26 mouse cellular contexts compared by ENCODE assay signal in genomic region chr14:60657891-60658290, GRCm38 (mm10). TPM values are rescaled to one million over a fixed set of nuclear protein-coding genes. Genes with fewer than 3 reads are reported as not detected.
DNase-seq lines count a peak whose midpoint lies in the region; ATAC-seq lines count a peak whose summit lies in the region.
"Had no signal": no experiment of that assay in that cellular context is flagged by ENCODE, and none has a peak within 500 bp of the region (broad histone marks: within the 10 kb centered on the region; RNA-seq: fewer than 3 reads in every experiment).

No protein-coding gene starts in this region.

- intact Hi-C loops in left cerebral cortex, postnatal 4 days (cut with DNase I) = no loop called here

- ATAC-seq in liver, embryonic 11.5 days (replicated peaks; ENCODE audit: low FRiP score) = no peak
- no peak for ATAC-seq in liver, embryonic 13.5 days (ENCODE audit: low read depth)
- ATAC-seq: forebrain, embryonic 16.5 days; intestine, postnatal 0 days; midbrain, embryonic 13.5 days had no signal

- 66% methylated on average over 2 of the region's 2 CpGs for WGBS in liver, embryonic 11.5 days
- 46% methylated on average over 2 of the region's 2 CpGs for WGBS in liver, embryonic 13.5 days (ENCODE audit: insufficient replicate concordance)

- no peak overlapping the region for H3K27ac ChIP-seq in liver, embryonic 11.5 days (ENCODE audit: low read depth, low read length)
- H3K27ac ChIP-seq in liver, embryonic 13.5 days = peak overlapping the region; percentile 41
- H3K27ac ChIP-seq: gastrocnemius, adult 2 months; heart, adult 2 months; heart, embryonic 13.5 days; hindbrain, embryonic 14.5 days; macrophage; midbrain, embryonic 13.5 days had no signal

- no peak overlapping the region for H3K4me3 ChIP-seq in liver, embryonic 11.5 days (ENCODE audit: low read depth, low read length)
- no peak overlapping the region for H3K4me3 ChIP-seq in liver, embryonic 13.5 days (replicated peaks)
- H3K4me3 ChIP-seq: gastrocnemius, adult 2 months; heart, adult 2 months; heart, embryonic 13.5 days; midbrain, embryonic 13.5 days had no signal

- no peak overlapping the region for H3K4me2 ChIP-seq in liver, embryonic 11.5 days
- 0 out of 2 replicates have a peak overlapping the region, but pooled peaks have one; percentile 6 for H3K4me2 ChIP-seq in liver, embryonic 13.5 days
- H3K4me2 ChIP-seq: heart, embryonic 13.5 days; hindbrain, embryonic 14.5 days; midbrain, embryonic 13.5 days had no signal

- H3K9ac ChIP-seq in liver, embryonic 11.5 days (ENCODE audit: low read depth, low read length) = no peak overlapping the region
- H3K9ac ChIP-seq in liver, embryonic 13.5 days = 0 out of 2 replicates have a peak overlapping the region, but pooled peaks have one; percentile 11
- H3K9ac ChIP-seq: heart, embryonic 13.5 days; hindbrain, embryonic 14.5 days; midbrain, embryonic 13.5 days had no signal

- no peaks in the 10 kb centered on the region for H3K9me3 ChIP-seq in liver, embryonic 11.5 days (ENCODE audit: control insufficient read depth, low read length)
- no peaks in the 10 kb centered on the region for H3K9me3 ChIP-seq in liver, embryonic 13.5 days (replicated peaks)
- H3K9me3 ChIP-seq: heart, embryonic 13.5 days; midbrain, embryonic 13.5 days had no signal

- peak; percentile 69 to 84 for DNase-seq in adrenal gland, adult (ENCODE audit: inconsistent age in 2 of 2, low spot score in 1 of 2)
- no peak for DNase-seq in adrenal gland, adult 8-10 months
- peak; percentile 66 for DNase-seq in liver
- no peak for DNase-seq in liver, embryonic 11.5 days (ENCODE audit: low spot score)
- DNase-seq in liver, embryonic 13.5 days = no peak
- DNase-seq in B cell, adult 2 months = no peak
- DNase-seq in left cerebral cortex, postnatal 4 days = no peak
- DNase-seq: cerebellum, adult 8-10 months; cerebellum, postnatal 25 days; gastrocnemius, adult 2 months; gastrocnemius, postnatal 36 days; heart, adult 2 months; heart, postnatal 10 days; kidney, adult 9 months; kidney, postnatal 14 days; lung, adult 2 months; lung, postnatal 10 days; retina, postnatal 1 day; right cerebral cortex, postnatal 14 days had no signal

- H3K27me3 ChIP-seq in liver, embryonic 11.5 days (replicated peaks; ENCODE audit: control insufficient read depth, insufficient read depth, low read length) = no peaks in the 10 kb centered on the region
- H3K27me3 ChIP-seq in liver, embryonic 13.5 days = no peaks in the 10 kb centered on the region
- H3K27me3 ChIP-seq: heart, embryonic 13.5 days; midbrain, embryonic 13.5 days had no signal

- peaks cover 21% of the 10 kb centered on the region for H3K4me1 ChIP-seq in liver, embryonic 11.5 days (replicated peaks; ENCODE audit: control insufficient read depth, insufficient read depth, low read length)
- H3K4me1 ChIP-seq in liver, embryonic 13.5 days (replicated peaks) = peaks cover 89% of the 10 kb centered on the region

- H3K36me3 ChIP-seq in liver, embryonic 11.5 days (ENCODE audit: control insufficient read depth, insufficient read depth, low read length) = no peaks in the 10 kb centered on the region
- peaks cover 11% of the 10 kb centered on the region for H3K36me3 ChIP-seq in liver, embryonic 13.5 days
- H3K36me3 ChIP-seq: G1E; heart, embryonic 13.5 days had no signal

RNA-seq across cellular contexts. Expression of gene Spata13, which starts 24.1 kb away (rescaled TPM):
- 100 to 1,000 TPM; 152 to 256 (median 184) TPM for total RNA-seq in adrenal gland, adult 8-10 months (2022)
- 14.0 and 16.1 TPM in 2 replicates for polyA plus RNA-seq in liver, embryonic 11.5 days (2014; fragmentation: Nextera tagmentation; extraction: Ambion mirVana)
- polyA plus RNA-seq in liver, embryonic 13.5 days (2015; fragmentation: Nextera tagmentation; extraction: Ambion mirVana) = 17.2 and 19.6 TPM in 2 replicates
- total RNA-seq in left cerebral cortex, postnatal 4 days (2021) = 10 to 100 TPM; 19.2 to 22.3 TPM

Comparison
In these comparisons a context has a peak if more than half of its experiments do, and no peak if none do; other contexts are left out.
1. DNase-seq: peak in adrenal gland, adult (2 of 2) and liver (single experiment); none in adrenal gland, adult 8-10 months (single experiment), liver, embryonic 11.5 days (single experiment), liver, embryonic 13.5 days (single experiment), B cell, adult 2 months (0 of 2) and left cerebral cortex, postnatal 4 days (single experiment).
2. RNA of gene Spata13, which starts 24.1 kb away (total RNA-seq): 152 to 256 TPM in adrenal gland, adult 8-10 months; 19.2 to 22.3 TPM in left cerebral cortex, postnatal 4 days; every median in the first group is over 4 times any median in the second.